Mouse (Mus musculus): ENCODE results near the gene Ephb4. TPM values are rescaled to one million over a fixed set of nuclear protein-coding genes. Genes with fewer than 3 reads are reported as not detected.
A peak's percentile ranks its signal among the peaks of the same experiment; 100 is the strongest.

The Ephb4 gene
- polyA plus RNA-seq, 1 experiment from 2014 or later = 71.2 TPM

DNA sequence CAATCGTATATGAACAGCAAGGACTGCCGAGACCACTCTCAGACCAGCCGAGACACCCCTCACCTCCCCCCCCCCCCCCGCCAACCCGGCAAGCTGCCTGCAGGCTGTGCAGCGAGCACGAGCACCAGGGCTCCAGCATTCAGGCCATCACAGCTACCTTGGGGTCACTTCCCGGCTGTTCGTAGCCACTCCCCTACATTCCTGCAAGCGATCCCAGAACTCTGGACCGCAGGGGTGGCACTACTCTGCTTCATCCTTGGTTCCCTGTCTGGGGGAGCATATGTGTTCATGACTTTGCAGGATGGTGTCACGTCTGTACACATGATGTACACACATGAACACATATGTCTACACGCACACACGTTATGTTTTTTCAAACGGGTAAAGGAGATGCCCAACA lies 27.7 kb downstream of the Ephb4 start:
- WGBS = 27% methylated on average over 11 of the region's 15 CpGs
- H3K27me3 ChIP-seq (ENCODE audit: control insufficient read depth, insufficient read depth, low read length) = no peaks in the 10 kb centered on the region
- H3K4me2 ChIP-seq (ENCODE audit: low read depth, severe bottlenecking) = peak overlapping the region; percentile 18; the same call in 1 of the 2 replicates
- DNase-seq (ENCODE audit: low spot score) (peak; percentile 53), ATAC-seq (ENCODE audit: insufficient number of reproducible peaks, low FRiP score, low TSS enrichment, low read depth) (peak; percentile 11; the same call in 1 of the 2 replicates)
- no peaks in the 10 kb centered on the region for H3K9me3 ChIP-seq (ENCODE audit: control insufficient read depth, low read length)
- H3K4me3 ChIP-seq (ENCODE audit: low read depth, low read length) = no peak overlapping the region
- H3K36me3 ChIP-seq (ENCODE audit: control insufficient read depth, insufficient read depth, low read length) = peaks cover 15% of the 10 kb centered on the region
- no peak overlapping the region for H3K27ac ChIP-seq (replicated peaks; ENCODE audit: low read depth, low read length)
- H3K9ac ChIP-seq (ENCODE audit: low read length) = no peak overlapping the region
- 0 out of 2 replicates have a peak, but pooled peaks cover 2% of the 10 kb centered on the region for H3K4me1 ChIP-seq (ENCODE audit: control insufficient read depth, insufficient read depth, low read length)

DNA sequence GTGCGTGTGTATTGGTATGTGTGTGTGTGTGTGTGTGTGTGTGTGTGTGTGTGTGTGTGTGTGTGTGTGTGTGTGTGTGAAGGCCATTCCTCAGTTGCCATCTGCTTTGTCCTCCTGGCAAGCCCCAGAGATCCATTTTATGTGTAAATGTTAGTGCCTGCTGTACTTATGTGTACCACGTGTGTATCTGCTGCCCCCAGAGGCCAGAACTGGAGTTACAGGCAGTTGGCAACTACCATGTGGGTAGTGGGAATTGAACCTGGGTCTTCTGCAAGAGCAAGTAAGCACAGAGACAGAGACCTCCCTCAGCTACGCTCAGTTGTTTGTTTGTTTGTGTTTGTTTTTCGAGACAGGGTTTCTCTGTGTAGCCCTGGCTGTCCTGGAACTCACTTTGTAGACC lies 31.2 kb downstream of the Ephb4 start:
- H3K4me1 ChIP-seq (ENCODE audit: control insufficient read depth, insufficient read depth, low read length) = 0 out of 2 replicates have a peak, but pooled peaks cover 2% of the 10 kb centered on the region
- ATAC-seq (ENCODE audit: insufficient number of reproducible peaks, low FRiP score, low TSS enrichment, low read depth) = no peak
- no peak overlapping the region for H3K9ac ChIP-seq (ENCODE audit: low read length)
- H3K27me3 ChIP-seq (ENCODE audit: control insufficient read depth, insufficient read depth, low read length) = no peaks in the 10 kb centered on the region
- H3K36me3 ChIP-seq (ENCODE audit: control insufficient read depth, insufficient read depth, low read length) = no peaks in the 10 kb centered on the region
- H3K4me3 ChIP-seq (ENCODE audit: low read depth, low read length) = no peak overlapping the region
- peak; percentile 79 for DNase-seq (ENCODE audit: low spot score)
- 48% methylated on average over 4 of the region's 4 CpGs for WGBS
- H3K4me2 ChIP-seq (ENCODE audit: low read depth, severe bottlenecking) = no peak overlapping the region
- H3K9me3 ChIP-seq (ENCODE audit: control insufficient read depth, low read length) = no peaks in the 10 kb centered on the region
- H3K27ac ChIP-seq (replicated peaks; ENCODE audit: low read depth, low read length) = no peak overlapping the region

DNA sequence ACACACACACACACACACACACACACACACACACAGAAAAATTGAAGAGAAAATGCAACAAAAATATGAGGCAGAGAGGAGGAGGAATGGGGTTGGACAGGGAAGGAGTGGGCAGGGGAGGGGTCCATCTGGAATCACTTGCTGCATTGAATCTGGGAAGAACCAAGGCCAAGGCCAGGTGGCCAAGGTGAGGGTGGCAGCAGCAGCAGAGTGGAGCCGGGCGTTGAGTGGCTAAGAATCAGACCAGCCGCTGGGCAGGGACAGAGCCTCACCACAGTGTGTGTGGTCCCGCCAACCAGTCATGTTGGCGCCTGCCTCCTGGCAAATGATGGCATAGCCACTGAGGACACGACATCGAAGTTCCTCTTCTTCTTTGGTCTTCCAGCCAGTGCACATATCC lies 33.5 kb downstream of the Ephb4 start:
- Histone ChIP-seq H3K9ac (ENCODE audit: low read length) (no peak overlapping the region), H3K4me2 (ENCODE audit: low read depth, severe bottlenecking) (no peak overlapping the region), H3K4me1 (ENCODE audit: control insufficient read depth, insufficient read depth, low read length) (no peaks in the 10 kb centered on the region), H3K27me3 (ENCODE audit: control insufficient read depth, insufficient read depth, low read length) (no peaks in the 10 kb centered on the region), H3K36me3 (ENCODE audit: control insufficient read depth, insufficient read depth, low read length) (no peaks in the 10 kb centered on the region), H3K9me3 (ENCODE audit: control insufficient read depth, low read length) (no peaks in the 10 kb centered on the region), H3K27ac (replicated peaks; ENCODE audit: low read depth, low read length) (no peak overlapping the region), H3K4me3 (ENCODE audit: low read depth, low read length) (no peak overlapping the region)
- no peak for DNase-seq (ENCODE audit: low spot score)
- WGBS = 82% methylated on average over 7 of the region's 7 CpGs
- ATAC-seq (ENCODE audit: insufficient number of reproducible peaks, low FRiP score, low TSS enrichment, low read depth) = no peak

DNA sequence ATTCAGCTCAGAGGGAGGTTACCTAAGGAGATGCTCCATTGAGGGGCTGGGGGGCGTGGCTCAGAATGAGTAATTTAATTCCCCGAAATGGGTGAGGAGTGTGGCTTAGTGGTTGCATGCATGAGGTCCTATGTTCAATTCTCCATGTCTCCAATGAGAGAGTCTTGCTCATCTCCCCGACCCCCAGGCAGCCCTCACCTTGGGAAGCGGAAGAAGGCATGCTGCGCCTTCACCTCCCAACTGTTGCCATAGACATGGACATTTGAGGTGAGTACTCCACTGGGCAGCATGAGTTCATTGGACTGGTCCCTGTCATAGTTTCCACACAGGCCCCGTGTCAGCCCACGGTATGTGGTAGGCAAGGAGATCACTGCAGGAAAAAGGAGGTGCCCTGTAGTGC lies 36.8 kb downstream of the Ephb4 start:
- no peaks in the 10 kb centered on the region for H3K27me3 ChIP-seq (ENCODE audit: control insufficient read depth, insufficient read depth, low read length)
- H3K4me2 ChIP-seq (ENCODE audit: low read depth, severe bottlenecking) = no peak overlapping the region
- no peak overlapping the region for H3K4me3 ChIP-seq (ENCODE audit: low read depth, low read length)
- no peak for DNase-seq (ENCODE audit: low spot score)
- H3K27ac ChIP-seq (replicated peaks; ENCODE audit: low read depth, low read length) = no peak overlapping the region
- no peak for ATAC-seq (ENCODE audit: insufficient number of reproducible peaks, low FRiP score, low TSS enrichment, low read depth)
- H3K4me1 ChIP-seq (ENCODE audit: control insufficient read depth, insufficient read depth, low read length) = no peaks in the 10 kb centered on the region
- no peaks in the 10 kb centered on the region for H3K9me3 ChIP-seq (ENCODE audit: control insufficient read depth, low read length)
- no peaks in the 10 kb centered on the region for H3K36me3 ChIP-seq (ENCODE audit: control insufficient read depth, insufficient read depth, low read length)
- WGBS = 88% methylated on average over 7 of the region's 7 CpGs
- H3K9ac ChIP-seq (ENCODE audit: low read length) = no peak overlapping the region

DNA sequence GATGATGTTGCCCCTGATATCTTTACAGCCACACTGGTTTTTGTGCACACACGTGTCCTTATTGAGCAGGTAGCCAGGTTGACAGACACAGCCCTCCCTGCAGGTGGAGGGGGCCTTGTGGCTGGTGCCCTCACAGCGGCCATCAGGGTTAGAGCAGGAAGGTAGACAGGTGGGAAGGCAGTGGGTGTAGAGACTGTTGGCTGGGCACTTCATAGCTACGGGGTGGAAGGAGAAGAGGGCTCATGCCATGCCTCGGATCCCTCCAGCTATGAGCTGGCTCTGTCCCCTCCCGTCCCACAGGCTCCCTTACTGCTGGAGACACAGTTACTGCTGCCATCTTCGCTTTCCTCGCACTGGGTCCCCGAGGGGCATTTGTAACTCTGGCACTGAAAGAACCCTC lies 41.7 kb downstream of the Ephb4 start:
- no peak for ATAC-seq (ENCODE audit: insufficient number of reproducible peaks, low FRiP score, low TSS enrichment, low read depth)
- H3K4me2 ChIP-seq (ENCODE audit: low read depth, severe bottlenecking) = no peak overlapping the region
- no peaks in the 10 kb centered on the region for H3K36me3 ChIP-seq (ENCODE audit: control insufficient read depth, insufficient read depth, low read length)
- 78% methylated on average over 8 of the region's 8 CpGs for WGBS
- H3K27ac ChIP-seq (replicated peaks; ENCODE audit: low read depth, low read length) = no peak overlapping the region
- DNase-seq (ENCODE audit: low spot score) = no peak
- H3K4me3 ChIP-seq (ENCODE audit: low read depth, low read length) = no peak overlapping the region
- no peak overlapping the region for H3K9ac ChIP-seq (ENCODE audit: low read length)
- no peaks in the 10 kb centered on the region for H3K4me1 ChIP-seq (ENCODE audit: control insufficient read depth, insufficient read depth, low read length)
- no peaks in the 10 kb centered on the region for H3K9me3 ChIP-seq (ENCODE audit: control insufficient read depth, low read length)
- no peaks in the 10 kb centered on the region for H3K27me3 ChIP-seq (ENCODE audit: control insufficient read depth, insufficient read depth, low read length)

DNA sequence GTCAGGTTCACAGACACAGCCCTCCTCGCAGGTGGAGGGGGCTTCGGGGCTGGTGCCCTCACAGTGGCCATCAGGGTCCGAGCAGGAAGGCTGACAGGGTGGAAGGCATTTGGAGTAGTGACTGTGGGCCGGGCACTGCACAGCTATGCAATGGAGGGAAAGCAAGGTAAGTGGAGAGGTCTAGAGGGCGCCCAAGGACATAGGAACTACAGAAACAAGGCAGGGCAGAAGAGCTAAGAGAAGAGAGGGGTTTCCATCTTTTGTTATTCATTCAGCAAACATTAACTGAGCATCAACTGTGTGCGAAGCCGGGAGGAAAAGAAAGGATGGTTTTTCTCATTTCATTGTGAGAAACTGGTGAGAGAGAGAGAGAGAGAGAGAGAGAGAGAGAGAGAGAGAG lies 44.5 kb downstream of the Ephb4 start:
- Histone ChIP-seq H3K4me3 (ENCODE audit: low read depth, low read length) (no peak overlapping the region), H3K36me3 (ENCODE audit: control insufficient read depth, insufficient read depth, low read length) (no peaks in the 10 kb centered on the region), H3K27me3 (ENCODE audit: control insufficient read depth, insufficient read depth, low read length) (no peaks in the 10 kb centered on the region), H3K9me3 (ENCODE audit: control insufficient read depth, low read length) (no peaks in the 10 kb centered on the region), H3K27ac (replicated peaks; ENCODE audit: low read depth, low read length) (no peak overlapping the region), H3K4me2 (ENCODE audit: low read depth, severe bottlenecking) (no peak overlapping the region), H3K9ac (ENCODE audit: low read length) (no peak overlapping the region), H3K4me1 (ENCODE audit: control insufficient read depth, insufficient read depth, low read length) (no peaks in the 10 kb centered on the region)
- WGBS = 47% methylated on average over 7 of the region's 7 CpGs
- DNase-seq (ENCODE audit: low spot score) (no peak), ATAC-seq (ENCODE audit: insufficient number of reproducible peaks, low FRiP score, low TSS enrichment, low read depth) (no peak)

DNA sequence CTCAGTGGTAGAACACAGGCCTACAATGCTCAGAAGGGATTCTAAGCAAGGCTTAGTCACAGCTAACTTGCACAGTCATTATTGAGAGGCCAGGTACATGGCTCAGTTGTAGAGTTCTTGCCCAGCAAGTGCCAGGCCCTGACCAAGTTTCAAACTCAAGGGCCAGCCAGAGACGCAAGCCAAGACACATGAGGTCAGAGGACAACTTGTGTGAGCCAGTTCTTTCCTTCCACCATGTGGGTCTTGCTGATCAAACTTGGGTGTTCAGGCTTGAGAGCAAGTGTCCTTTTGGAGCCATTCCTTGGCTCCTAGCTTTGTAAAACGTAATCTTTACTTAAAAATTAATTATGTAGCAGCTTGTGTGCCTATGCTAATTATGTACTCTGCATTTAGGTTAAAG lies 54.2 kb downstream of the Ephb4 start:
- H3K4me3 ChIP-seq (ENCODE audit: low read depth, low read length) = no peak overlapping the region
- ATAC-seq (ENCODE audit: insufficient number of reproducible peaks, low FRiP score, low TSS enrichment, low read depth) = no peak
- H3K4me1 ChIP-seq (ENCODE audit: control insufficient read depth, insufficient read depth, low read length) = no peaks in the 10 kb centered on the region
- H3K27me3 ChIP-seq (ENCODE audit: control insufficient read depth, insufficient read depth, low read length) = no peaks in the 10 kb centered on the region
- DNase-seq (ENCODE audit: low spot score) = no peak
- no peak overlapping the region for H3K27ac ChIP-seq (replicated peaks; ENCODE audit: low read depth, low read length)
- 80% methylated on average over 2 of the region's 2 CpGs for WGBS
- H3K9me3 ChIP-seq (ENCODE audit: control insufficient read depth, low read length) = no peaks in the 10 kb centered on the region
- H3K36me3 ChIP-seq (ENCODE audit: control insufficient read depth, insufficient read depth, low read length) = no peaks in the 10 kb centered on the region
- no peak overlapping the region for H3K4me2 ChIP-seq (ENCODE audit: low read depth, severe bottlenecking)
- H3K9ac ChIP-seq (ENCODE audit: low read length) = no peak overlapping the region

DNA sequence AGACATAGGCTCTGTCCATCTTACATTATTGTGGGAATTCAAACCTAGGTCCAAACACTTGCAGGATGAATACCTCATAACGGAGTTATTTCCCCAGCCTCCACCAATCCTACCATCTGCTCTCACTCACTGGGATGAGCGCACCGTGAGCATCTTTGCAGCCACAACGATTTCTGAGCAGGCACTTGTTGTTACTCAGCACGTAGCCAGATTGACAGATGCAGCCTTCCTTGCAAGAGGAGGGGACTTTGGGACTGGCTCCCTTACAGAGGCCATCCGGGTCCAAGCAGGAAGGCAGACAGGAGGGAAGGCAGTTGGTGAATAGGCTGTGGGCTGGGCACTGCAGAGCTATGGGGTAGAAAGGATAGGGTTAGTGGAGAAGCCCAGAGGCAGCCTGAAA lies 59.5 kb downstream of the Ephb4 start:
- H3K4me3 ChIP-seq (ENCODE audit: low read depth, low read length) = no peak overlapping the region
- 73% methylated on average over 6 of the region's 6 CpGs for WGBS
- no peak for ATAC-seq (ENCODE audit: insufficient number of reproducible peaks, low FRiP score, low TSS enrichment, low read depth)
- no peak overlapping the region for H3K4me2 ChIP-seq (ENCODE audit: low read depth, severe bottlenecking)
- no peak overlapping the region for H3K27ac ChIP-seq (replicated peaks; ENCODE audit: low read depth, low read length)
- no peaks in the 10 kb centered on the region for H3K9me3 ChIP-seq (ENCODE audit: control insufficient read depth, low read length)
- H3K27me3 ChIP-seq (ENCODE audit: control insufficient read depth, insufficient read depth, low read length) = no peaks in the 10 kb centered on the region
- no peaks in the 10 kb centered on the region for H3K4me1 ChIP-seq (ENCODE audit: control insufficient read depth, insufficient read depth, low read length)
- H3K36me3 ChIP-seq (ENCODE audit: control insufficient read depth, insufficient read depth, low read length) = no peaks in the 10 kb centered on the region
- no peak for DNase-seq (ENCODE audit: low spot score)
- H3K9ac ChIP-seq (ENCODE audit: low read length) = no peak overlapping the region

DNA sequence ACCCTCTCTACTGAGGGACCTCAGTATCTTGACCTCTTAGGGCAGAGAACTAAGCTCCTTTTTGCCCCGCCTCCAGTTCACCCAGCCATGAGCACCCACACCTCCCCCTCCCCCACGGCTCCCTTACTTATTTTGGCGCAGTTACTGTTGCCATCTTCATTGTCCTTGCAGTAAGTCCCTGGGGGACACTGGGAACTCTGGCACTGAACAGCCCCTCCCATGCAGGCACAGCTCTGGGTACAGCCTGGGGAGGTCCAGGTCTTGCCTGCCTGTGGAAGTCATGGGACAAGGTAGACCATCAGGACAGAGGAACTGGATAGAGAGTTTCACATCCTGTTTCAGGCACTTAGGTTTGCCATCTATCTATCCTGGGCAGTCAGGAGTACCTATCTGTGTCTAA lies 60.2 kb downstream of the Ephb4 start:
- ATAC-seq (ENCODE audit: insufficient number of reproducible peaks, low FRiP score, low TSS enrichment, low read depth) = no peak
- H3K4me1 ChIP-seq (ENCODE audit: control insufficient read depth, insufficient read depth, low read length) = no peaks in the 10 kb centered on the region
- no peak overlapping the region for H3K9ac ChIP-seq (ENCODE audit: low read length)
- H3K36me3 ChIP-seq (ENCODE audit: control insufficient read depth, insufficient read depth, low read length) = no peaks in the 10 kb centered on the region
- no peak overlapping the region for H3K4me3 ChIP-seq (ENCODE audit: low read depth, low read length)
- no peak overlapping the region for H3K4me2 ChIP-seq (ENCODE audit: low read depth, severe bottlenecking)
- no peaks in the 10 kb centered on the region for H3K9me3 ChIP-seq (ENCODE audit: control insufficient read depth, low read length)
- H3K27me3 ChIP-seq (ENCODE audit: control insufficient read depth, insufficient read depth, low read length) = no peaks in the 10 kb centered on the region
- no peak overlapping the region for H3K27ac ChIP-seq (replicated peaks; ENCODE audit: low read depth, low read length)
- 76% methylated on average over 3 of the region's 3 CpGs for WGBS
- DNase-seq (ENCODE audit: low spot score) = no peak

All from limb, embryonic 11.5 days (tissue).